Mouse (Mus musculus) stomach, postnatal 0 days (tissue): ENCODE measurements at regions not wholly inside any gene's neighbourhood (a gene's known extent, or its start where the extent isn't known, plus 50 kb on each side); places are given as distances from the start of the nearest gene placed in this dataset.

Experiments used
- ATAC-seq: fragments of 200-750 bp; cut with Nextera tagmentation; 2 replicates; pipeline ENCODE4 v1.8.0; 2017; ENCODE audit not compliant: low FRiP score, low TSS enrichment
- DNase-seq: peaks from one replicate; pipeline ENCODE4 v3.0.0-alpha.2; 2016; ENCODE audit warnings: low spot score
- H3K27ac ChIP-seq: fragments of 300-500 bp; sonication (generic); replicated peaks from 2 replicates; pipeline ENCODE4 v1.5.1; 2014; ENCODE audit warnings: mild to moderate bottlenecking, control low read depth
- H3K27me3 ChIP-seq: fragments of 300-500 bp; sonication (generic); 2 replicates; pipeline ENCODE4 v1.6.1; 2014; ENCODE audit warnings: low read length; ENCODE audit not compliant: control insufficient read depth, insufficient read depth
- H3K36me3 ChIP-seq: fragments of 300-500 bp; sonication (generic); 2 replicates; pipeline ENCODE4 v1.6.1; 2014; ENCODE audit warnings: low read length, mixed read lengths; ENCODE audit not compliant: control insufficient read depth, insufficient read depth
- H3K4me1 ChIP-seq: fragments of 300-500 bp; sonication (generic); replicated peaks from 2 replicates; pipeline ENCODE4 v1.6.1; 2014; ENCODE audit warnings: antibody characterized with exemption; ENCODE audit not compliant: control insufficient read depth, insufficient read depth
- H3K4me2 ChIP-seq: fragments of 300-500 bp; sonication (generic); replicated peaks from 2 replicates; pipeline ENCODE4 v1.6.1; 2014; ENCODE audit warnings: low read depth, mild to moderate bottlenecking, control low read depth, moderate library complexity
- H3K4me3 ChIP-seq: fragments of 300-500 bp; sonication (generic); 2 replicates; pipeline ENCODE4 v1.5.1; 2014; ENCODE audit warnings: low read depth, low read length, control low read depth
- H3K9ac ChIP-seq: fragments of 300-500 bp; sonication (generic); 2 replicates; pipeline ENCODE4 v1.6.1; 2014; ENCODE audit warnings: mild to moderate bottlenecking, low read length, control low read depth, mixed read lengths
- H3K9me3 ChIP-seq: fragments of 300-500 bp; sonication (generic); 2 replicates; pipeline ENCODE4 v1.6.1; 2016; ENCODE audit warnings: low read length; ENCODE audit not compliant: control insufficient read depth
- CTCF ChIP-seq: IDR thresholded peaks from 2 replicates; pipeline ENCODE4 v1.5.1; 2016; ENCODE audit warnings: antibody characterized with exemption, low read depth, mild to moderate bottlenecking, moderate library complexity
- EP300 ChIP-seq: optimal IDR thresholded peaks from 2 replicates; pipeline ENCODE3; 2016; ENCODE audit warnings: antibody characterized with exemption
- WGBS: fragments of 180-500 bp; shearing (Covaris S2); extraction: QIAGEN DNeasy Blood & Tissue Kit; methylation state at CpG from one replicate; pipeline ENCODE4 v1.1.7; 2014; 5-methylcytosine and 5-hydroxymethylcytosine counted together

GRCm38 (mm10) chr11:57414697-57415096 lies 103.7 kb downstream of the Fam114a2 start:
- Histone ChIP-seq H3K4me3 (no peak overlapping the region), H3K36me3 (no peaks in the 10 kb centered on the region), H3K4me2 (no peak overlapping the region), H3K27me3 (no peaks in the 10 kb centered on the region), H3K9ac (no peak overlapping the region), H3K27ac (no peak overlapping the region), H3K9me3 (no peaks in the 10 kb centered on the region), H3K4me1 (no peaks in the 10 kb centered on the region)
- DNase-seq = no peak
- no peak for ATAC-seq
- TF ChIP-seq EP300 = no peak
- WGBS = 61% methylated on average over 7 of the region's 7 CpGs

- no peak for TF ChIP-seq EP300
- no peak for TF ChIP-seq CTCF
- H3K27me3 ChIP-seq = no peaks in the 10 kb centered on the region
- WGBS = 74% methylated on average over 4 of the region's 4 CpGs
- H3K4me2 ChIP-seq = no peak overlapping the region
- DNase-seq (no peak), ATAC-seq (no peak)
- H3K27ac ChIP-seq = no peak overlapping the region
- H3K36me3 ChIP-seq = no peaks in the 10 kb centered on the region
- H3K9ac ChIP-seq = no peak overlapping the region
- H3K4me1 ChIP-seq = no peaks in the 10 kb centered on the region
- H3K9me3 ChIP-seq = no peaks in the 10 kb centered on the region
- H3K4me3 ChIP-seq = no peak overlapping the region
Measured at GRCm38 (mm10) chr11:57413271-57413670, 105.1 kb downstream of the Fam114a2 start.

- H3K4me1 ChIP-seq = no peaks in the 10 kb centered on the region
- no peaks in the 10 kb centered on the region for H3K36me3 ChIP-seq
- H3K9ac ChIP-seq = no peak overlapping the region
- no peak overlapping the region for H3K27ac ChIP-seq
- TF ChIP-seq EP300 (no peak), CTCF (no peak)
- H3K4me2 ChIP-seq = no peak overlapping the region
- DNase-seq = no peak
- no peak for ATAC-seq
- H3K9me3 ChIP-seq = no peaks in the 10 kb centered on the region
- no peaks in the 10 kb centered on the region for H3K27me3 ChIP-seq
- no peak overlapping the region for H3K4me3 ChIP-seq
- 87% methylated on average over 4 of the region's 4 CpGs for WGBS
Measured at GRCm38 (mm10) chr11:57412766-57413165, 105.7 kb downstream of the Fam114a2 start.

- TF ChIP-seq CTCF (no peak), EP300 (no peak)
- Histone ChIP-seq H3K4me1 (no peaks in the 10 kb centered on the region), H3K4me3 (no peak overlapping the region), H3K36me3 (no peaks in the 10 kb centered on the region), H3K27me3 (no peaks in the 10 kb centered on the region), H3K9me3 (no peaks in the 10 kb centered on the region), H3K9ac (no peak overlapping the region), H3K27ac (no peak overlapping the region), H3K4me2 (no peak overlapping the region)
- DNase-seq (no peak), ATAC-seq (no peak)
- 53% methylated on average over 9 of the region's 9 CpGs for WGBS
Measured at GRCm38 (mm10) chr11:57404172-57404571, 114.2 kb downstream of the Fam114a2 start.

GRCm38 (mm10) chr11:57401610-57402009 lies 116.8 kb downstream of the Fam114a2 start:
- 49% methylated on average over 2 of the region's 2 CpGs for WGBS
- H3K9me3 ChIP-seq = no peaks in the 10 kb centered on the region
- H3K27ac ChIP-seq = no peak overlapping the region
- H3K9ac ChIP-seq = no peak overlapping the region
- H3K4me2 ChIP-seq = no peak overlapping the region
- no peak for DNase-seq
- TF ChIP-seq CTCF = no peak
- TF ChIP-seq EP300 = no peak
- ATAC-seq = no peak
- no peak overlapping the region for H3K4me3 ChIP-seq
- no peaks in the 10 kb centered on the region for H3K27me3 ChIP-seq
- no peaks in the 10 kb centered on the region for H3K4me1 ChIP-seq
- no peaks in the 10 kb centered on the region for H3K36me3 ChIP-seq

- Histone ChIP-seq H3K4me2 (no peak overlapping the region), H3K9me3 (no peaks in the 10 kb centered on the region), H3K4me3 (no peak overlapping the region), H3K36me3 (no peaks in the 10 kb centered on the region), H3K9ac (no peak overlapping the region), H3K4me1 (no peaks in the 10 kb centered on the region), H3K27ac (no peak overlapping the region), H3K27me3 (no peaks in the 10 kb centered on the region)
- 100% methylated on average over 1 of the region's 1 CpGs for WGBS
- no peak for DNase-seq
- no peak for ATAC-seq
- TF ChIP-seq EP300 = no peak
- TF ChIP-seq CTCF = no peak
Measured at GRCm38 (mm10) chr11:57399366-57399765, 119.1 kb downstream of the Fam114a2 start.
